Mouse (Mus musculus) heart, embryonic 16.5 days (tissue): Measurements from ENCODE around the gene Barhl1. TPM values are rescaled to one million over a fixed set of nuclear protein-coding genes. Genes with fewer than 3 reads are reported as not detected.

Experiments used
- ATAC-seq: fragments of 200-750 bp; cut with Nextera tagmentation; replicated peaks from 2 replicates; pipeline ENCODE4 v1.8.0; 2017; ENCODE audit warnings: moderate number of reproducible peaks; ENCODE audit not compliant: insufficient read depth, low FRiP score; ENCODE audit errors: extremely low read depth
- H3K27ac ChIP-seq: fragments of 300-500 bp; sonication (generic); 2 replicates; pipeline ENCODE4 v1.5.1; 2014; ENCODE audit warnings: mild to moderate bottlenecking, low read length, control low read depth, moderate library complexity
- H3K27me3 ChIP-seq: fragments of 300-500 bp; sonication (generic); 2 replicates; pipeline ENCODE4 v1.6.1; 2014; ENCODE audit warnings: low read length, mixed read lengths; ENCODE audit not compliant: control insufficient read depth, insufficient read depth
- H3K36me3 ChIP-seq: fragments of 300-500 bp; sonication (generic); 2 replicates; pipeline ENCODE4 v1.6.1; 2014; ENCODE audit not compliant: control insufficient read depth, insufficient read depth
- H3K4me1 ChIP-seq: fragments of 300-500 bp; sonication (generic); 2 replicates; pipeline ENCODE4 v1.6.1; 2014; ENCODE audit warnings: low read length, mixed read lengths; ENCODE audit not compliant: control insufficient read depth, insufficient read depth
- H3K4me2 ChIP-seq: fragments of 300-500 bp; sonication (generic); 2 replicates; pipeline ENCODE4 v1.6.1; 2014; ENCODE audit warnings: low read depth, mild to moderate bottlenecking, control low read depth, low read length
- H3K4me3 ChIP-seq: fragments of 300-500 bp; sonication (generic); 2 replicates; pipeline ENCODE4 v1.5.1; 2014; ENCODE audit warnings: mild to moderate bottlenecking, control low read depth, low read length
- H3K9ac ChIP-seq: fragments of 300-500 bp; sonication (generic); 2 replicates; pipeline ENCODE4 v1.6.1; 2014; ENCODE audit warnings: low read length, control low read depth
- H3K9me3 ChIP-seq: fragments of 300-500 bp; sonication (generic); replicated peaks from 2 replicates; pipeline ENCODE4 v1.6.1; 2016; ENCODE audit warnings: low read length; ENCODE audit not compliant: control insufficient read depth
- WGBS: fragments of 180-500 bp; shearing (Covaris S2); extraction: QIAGEN DNeasy Blood & Tissue Kit; methylation state at CpG from one replicate; pipeline ENCODE4 v1.1.7; 2014; 5-methylcytosine and 5-hydroxymethylcytosine counted together
- polyA plus RNA-seq: library from polyadenylated mRNA; unstranded; fragments of >200 nt; fragmentation: Nextera tagmentation; extraction: Ambion mirVana; gene quantifications from 2 replicates; pipeline ENCODE4 v1.2.1, GENCODE M21; 2015

Barhl1 gene
- polyA plus RNA-seq, 1 experiment from 2014 or later = not detected

DNA sequence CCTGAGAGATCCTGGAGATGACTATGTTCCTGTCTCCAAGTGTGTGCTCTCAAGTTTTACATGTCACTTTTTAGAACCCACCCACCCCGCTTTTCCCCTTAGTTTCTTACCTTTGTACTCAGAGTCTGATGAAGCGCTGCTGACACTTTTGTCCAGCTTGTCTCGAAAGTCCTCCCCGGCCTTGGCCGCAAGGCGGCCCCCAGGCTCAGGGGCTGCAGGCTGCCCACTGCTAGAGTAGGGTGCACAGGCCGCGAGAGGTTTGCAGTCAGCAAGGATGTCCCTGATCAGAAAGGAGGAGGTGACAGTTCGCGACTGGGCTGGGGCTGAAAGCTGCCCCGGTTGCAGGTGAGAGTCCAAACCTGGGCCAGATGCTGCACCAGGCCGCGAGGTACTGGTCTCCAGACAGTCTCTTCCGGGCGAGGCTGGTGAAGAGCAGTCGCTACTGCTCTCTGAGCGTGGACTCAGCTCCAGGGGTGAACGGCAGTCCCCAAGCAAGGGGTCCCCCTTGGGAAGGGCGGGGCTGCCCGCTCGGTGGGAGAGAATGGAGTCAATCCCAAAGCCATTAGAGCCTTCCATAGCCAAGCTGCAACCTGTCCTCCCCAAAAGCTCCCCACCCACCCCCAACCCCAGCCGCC is 1.2 kb downstream of the Barhl1 start:
- no peak for ATAC-seq
- WGBS = 6% methylated on average over 22 of the region's 22 CpGs
- peaks cover 93% of the 10 kb centered on the region for H3K27me3 ChIP-seq
- H3K9ac ChIP-seq = no peak overlapping the region
- no peak overlapping the region for H3K27ac ChIP-seq
- H3K4me3 ChIP-seq = no peak overlapping the region
- H3K4me2 ChIP-seq = no peak overlapping the region
- no peaks in the 10 kb centered on the region for H3K9me3 ChIP-seq
- no peaks in the 10 kb centered on the region; the same call in 1 of the 2 replicates for H3K4me1 ChIP-seq
- H3K36me3 ChIP-seq = no peaks in the 10 kb centered on the region

GRCm38 (mm10) chr2:28914121-28914520 is 2.3 kb downstream of the Barhl1 start:
- H3K27me3 ChIP-seq = peaks cover 95% of the 10 kb centered on the region
- no peak overlapping the region for H3K27ac ChIP-seq
- H3K36me3 ChIP-seq = no peaks in the 10 kb centered on the region
- 10% methylated on average over 2 of the region's 2 CpGs for WGBS
- H3K4me1 ChIP-seq = peaks cover 1% of the 10 kb centered on the region
- no peak overlapping the region for H3K4me2 ChIP-seq
- H3K9me3 ChIP-seq = no peaks in the 10 kb centered on the region
- H3K4me3 ChIP-seq = no peak overlapping the region
- no peak for ATAC-seq
- no peak overlapping the region for H3K9ac ChIP-seq

DNA sequence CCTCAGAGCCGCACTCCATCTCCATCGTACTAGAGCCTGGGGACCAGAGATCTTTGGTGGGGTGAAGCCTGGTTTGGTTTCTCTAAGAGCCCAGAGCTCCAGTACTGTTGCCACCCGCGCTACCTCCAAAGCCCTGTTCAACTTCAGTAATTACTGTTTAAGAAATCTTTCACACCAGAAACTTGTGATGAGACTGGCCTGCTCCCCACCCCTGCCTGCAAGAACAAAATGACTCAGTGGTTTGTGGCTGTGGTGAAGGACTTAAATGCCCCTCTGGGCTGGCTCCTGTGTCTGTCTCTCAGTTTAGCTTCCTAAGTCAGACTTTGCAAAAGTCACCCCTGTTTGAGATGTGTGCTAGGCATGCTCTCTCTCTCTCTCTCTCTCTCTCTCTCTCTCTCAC is 3.5 kb downstream of the Barhl1 start:
- no peaks in the 10 kb centered on the region for H3K9me3 ChIP-seq
- ATAC-seq = no peak
- H3K9ac ChIP-seq = no peak overlapping the region
- H3K27ac ChIP-seq = no peak overlapping the region
- H3K36me3 ChIP-seq = no peaks in the 10 kb centered on the region
- no peak overlapping the region for H3K4me2 ChIP-seq
- peaks cover 12% of the 10 kb centered on the region for H3K4me1 ChIP-seq
- H3K27me3 ChIP-seq = peaks cover 96% of the 10 kb centered on the region
- H3K4me3 ChIP-seq = no peak overlapping the region
- 2% methylated on average over 4 of the region's 4 CpGs for WGBS

DNA sequence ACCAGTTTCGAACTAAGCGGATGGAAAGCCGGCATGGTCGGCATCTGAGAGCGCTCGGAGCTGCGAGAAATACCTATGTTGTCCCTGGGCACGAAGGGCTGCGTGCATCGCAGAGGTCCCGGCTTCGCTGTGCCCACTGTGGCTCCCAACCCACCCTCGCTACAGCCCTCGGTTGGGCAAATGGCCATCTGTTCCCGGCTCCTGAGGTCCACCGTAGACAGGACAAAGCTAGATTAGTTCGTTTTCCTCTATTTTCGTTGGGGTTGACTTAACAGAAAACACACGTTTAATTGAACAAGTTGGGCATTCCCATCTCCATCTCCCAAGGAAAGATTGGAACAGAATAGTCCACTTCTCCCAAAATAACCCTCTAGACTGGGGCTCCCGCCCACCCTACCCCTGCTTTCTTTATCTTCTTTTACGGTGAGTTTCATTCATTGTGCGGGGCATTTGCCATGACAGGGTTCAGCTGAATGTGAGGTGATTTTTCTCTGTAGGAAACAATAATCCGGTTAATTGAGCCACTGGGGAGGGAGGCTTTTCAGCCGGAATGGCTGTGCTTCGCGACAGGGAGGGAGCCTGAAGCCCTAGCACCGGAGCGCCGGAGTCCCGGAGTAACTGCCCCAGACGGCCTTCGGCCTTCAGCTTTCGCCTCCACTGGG is 4.3 kb downstream of the Barhl1 start:
- peaks cover 12% of the 10 kb centered on the region for H3K4me1 ChIP-seq
- H3K9ac ChIP-seq = no peak overlapping the region
- no peak for ATAC-seq
- H3K9me3 ChIP-seq = no peaks in the 10 kb centered on the region
- H3K4me2 ChIP-seq = no peak overlapping the region
- WGBS = 3% methylated on average over 33 of the region's 33 CpGs
- peaks cover 97% of the 10 kb centered on the region for H3K27me3 ChIP-seq
- no peaks in the 10 kb centered on the region for H3K36me3 ChIP-seq
- H3K4me3 ChIP-seq = no peak overlapping the region
- H3K27ac ChIP-seq = no peak overlapping the region

DNA sequence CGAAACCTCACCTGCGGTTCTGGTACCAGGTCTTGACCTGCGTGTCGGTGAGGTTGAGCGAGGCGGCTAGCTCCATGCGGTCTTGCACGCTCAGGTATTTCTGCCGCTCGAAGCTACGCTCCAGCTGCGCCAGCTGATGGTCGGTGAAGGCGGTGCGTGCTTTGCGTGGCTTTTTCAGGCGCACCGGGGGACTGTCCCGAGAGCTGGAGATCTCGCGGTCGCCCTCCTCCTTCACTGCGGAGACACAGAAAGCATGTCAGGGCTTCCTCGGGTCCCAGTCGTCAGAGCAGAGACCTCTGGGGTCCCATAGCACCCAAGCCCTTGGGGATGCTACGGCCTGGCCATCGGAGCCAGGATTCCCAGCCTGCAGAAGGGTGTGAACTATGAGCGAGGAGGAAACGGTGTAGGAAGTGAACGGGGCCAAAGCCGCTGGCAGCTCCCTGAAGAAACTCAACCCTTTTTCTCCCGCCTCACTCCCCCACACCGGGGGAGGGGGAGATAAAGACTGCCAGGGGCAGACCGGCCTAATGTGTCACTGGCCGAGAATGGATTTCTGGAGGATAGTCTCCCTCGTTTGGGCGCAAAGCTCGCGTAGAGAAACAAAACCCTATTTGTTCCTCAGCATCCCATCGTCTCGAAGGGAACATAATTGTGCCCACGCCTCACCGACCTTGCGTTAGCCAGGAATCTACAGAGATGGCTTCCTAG is 5.0 kb downstream of the Barhl1 start:
- no peaks in the 10 kb centered on the region for H3K36me3 ChIP-seq
- H3K27me3 ChIP-seq = peaks cover 97% of the 10 kb centered on the region
- no peak overlapping the region for H3K4me3 ChIP-seq
- 2% methylated on average over 44 of the region's 44 CpGs for WGBS
- H3K9me3 ChIP-seq = no peaks in the 10 kb centered on the region
- peaks cover 12% of the 10 kb centered on the region for H3K4me1 ChIP-seq
- H3K27ac ChIP-seq = no peak overlapping the region
- no peak for ATAC-seq
- no peak overlapping the region for H3K9ac ChIP-seq
- no peak overlapping the region for H3K4me2 ChIP-seq

GRCm38 (mm10) chr2:28910877-28911276 is 5.6 kb downstream of the Barhl1 start:
- no peak overlapping the region for H3K4me3 ChIP-seq
- no peaks in the 10 kb centered on the region for H3K36me3 ChIP-seq
- H3K27me3 ChIP-seq = peaks cover 92% of the 10 kb centered on the region
- no peaks in the 10 kb centered on the region for H3K9me3 ChIP-seq
- 5% methylated on average over 3 of the region's 3 CpGs for WGBS
- no peak overlapping the region for H3K4me2 ChIP-seq
- no peak overlapping the region for H3K9ac ChIP-seq
- peaks cover 12% of the 10 kb centered on the region for H3K4me1 ChIP-seq
- no peak overlapping the region for H3K27ac ChIP-seq
- no peak for ATAC-seq

GRCm38 (mm10) chr2:28909818-28910710 is 6.4 kb downstream of the Barhl1 start:
- ATAC-seq = no peak
- H3K9ac ChIP-seq = no peak overlapping the region
- no peak overlapping the region for H3K27ac ChIP-seq
- H3K4me2 ChIP-seq = no peak overlapping the region
- H3K4me1 ChIP-seq = peaks cover 12% of the 10 kb centered on the region
- no peaks in the 10 kb centered on the region for H3K9me3 ChIP-seq
- peaks cover 84% of the 10 kb centered on the region for H3K27me3 ChIP-seq
- no peaks in the 10 kb centered on the region; the same call in none of the 2 replicates for H3K36me3 ChIP-seq
- WGBS = 9% methylated on average over 25 of the region's 25 CpGs
- H3K4me3 ChIP-seq = no peak overlapping the region

DNA sequence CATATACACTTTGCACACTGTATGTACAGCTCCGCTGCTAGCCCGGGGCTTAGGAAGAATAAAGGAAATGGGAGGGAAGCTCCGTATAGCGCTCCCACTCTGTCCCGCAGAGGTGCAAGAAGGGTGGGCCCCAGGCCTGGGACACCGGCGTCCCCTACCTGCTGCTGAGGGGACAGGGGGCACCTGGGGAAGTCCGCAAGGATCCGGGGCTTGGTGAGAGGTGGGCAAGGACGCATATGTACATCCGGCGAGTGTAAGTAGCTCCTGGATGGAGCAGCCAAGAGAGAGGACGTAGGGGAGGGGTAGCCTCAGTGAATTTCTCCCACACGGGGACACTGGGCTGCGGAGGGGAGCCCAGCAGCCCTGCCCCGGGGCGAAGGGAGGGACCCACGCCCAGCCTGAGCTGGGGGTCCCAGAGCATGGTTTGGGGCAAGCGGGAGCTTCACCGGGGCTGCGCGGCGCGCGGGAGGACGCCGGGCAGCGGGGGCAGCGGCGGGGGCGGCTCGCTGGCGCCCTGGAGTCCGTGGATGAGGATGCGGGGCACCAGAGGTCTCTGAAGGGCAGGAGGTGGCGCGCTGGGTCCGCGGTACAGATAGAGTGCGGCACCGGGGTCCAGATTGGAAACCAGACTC is 7.2 kb downstream of the Barhl1 start:
- no peaks in the 10 kb centered on the region for H3K9me3 ChIP-seq
- no peak overlapping the region for H3K27ac ChIP-seq
- H3K4me1 ChIP-seq = peaks cover 12% of the 10 kb centered on the region
- 2% methylated on average over 41 of the region's 41 CpGs for WGBS
- no peaks in the 10 kb centered on the region; the same call in none of the 2 replicates for H3K36me3 ChIP-seq
- H3K4me3 ChIP-seq = peak overlapping the region; percentile 43
- no peak for ATAC-seq
- H3K27me3 ChIP-seq = peaks cover 77% of the 10 kb centered on the region
- no peak overlapping the region for H3K9ac ChIP-seq
- H3K4me2 ChIP-seq = peak overlapping the region; percentile 70
